19 mouse cellular contexts compared by ENCODE assay signal in genomic region chr9:11328900-11329299, GRCm38 (mm10).
DNase-seq lines count a peak whose midpoint lies in the region; ATAC-seq and TF ChIP-seq lines count a peak whose summit lies in the region.
"Had no signal": no experiment of that assay in that cellular context is flagged by ENCODE, and none has a peak within 500 bp of the region (broad histone marks: within the 10 kb centered on the region; RNA-seq: fewer than 3 reads in every experiment).

No protein-coding gene starts in this region.

- 92% methylated on average over 4 of the region's 4 CpGs for WGBS in forebrain, postnatal 0 days

- no peak overlapping the region for H3K4me3 ChIP-seq in forebrain, postnatal 0 days (ENCODE audit: low read depth, low read length)
- H3K4me3 ChIP-seq: erythroblast, embryonic 14.5 days; hindbrain, embryonic 13.5 days; liver, embryonic 12.5 days; lung, embryonic 15.5 days had no signal

- H3K27me3 ChIP-seq in forebrain, postnatal 0 days (ENCODE audit: insufficient read depth, low read length): no peaks in the 10 kb centered on the region
- H3K27me3 ChIP-seq: hindbrain, embryonic 13.5 days; liver, embryonic 12.5 days; lung, embryonic 15.5 days had no signal

- H3K9me3 ChIP-seq in forebrain, postnatal 0 days (ENCODE audit: low read length): no peaks in the 10 kb centered on the region
- H3K9me3 ChIP-seq: hindbrain, embryonic 13.5 days; liver, embryonic 12.5 days; lung, embryonic 15.5 days had no signal

- no peaks in the 10 kb centered on the region for H3K36me3 ChIP-seq in forebrain, postnatal 0 days (ENCODE audit: insufficient read depth)
- H3K36me3 ChIP-seq: hindbrain, embryonic 13.5 days; liver, embryonic 12.5 days; lung, embryonic 15.5 days had no signal

- H3K4me1 ChIP-seq in forebrain, postnatal 0 days (ENCODE audit: insufficient read depth): no peaks in the 10 kb centered on the region
- H3K4me1 ChIP-seq: hindbrain, embryonic 13.5 days; liver, embryonic 12.5 days; lung, embryonic 15.5 days had no signal

- no peak overlapping the region for H3K4me2 ChIP-seq in forebrain, postnatal 0 days (ENCODE audit: low read depth)
- H3K4me2 ChIP-seq: hindbrain, embryonic 13.5 days; liver, embryonic 12.5 days; lung, embryonic 15.5 days; midbrain, embryonic 11.5 days had no signal

- ATAC-seq in forebrain, postnatal 0 days: no peak
- ATAC-seq: liver, embryonic 12.5 days had no signal

- no peak overlapping the region for H3K27ac ChIP-seq in forebrain, postnatal 0 days (ENCODE audit: low read depth, low read length)
- H3K27ac ChIP-seq: hindbrain, embryonic 13.5 days; liver, embryonic 12.5 days; lung, embryonic 15.5 days; macrophage had no signal

- peak; percentile 59 for DNase-seq in 3T3-L1 (ENCODE audit: low read depth, low spot score)
- peak; percentile 34 for DNase-seq in CD4-positive, CD25-positive, alpha-beta regulatory T cell, adult 2 months (ENCODE audit: low read depth, low spot score)
- peak; percentile 63 for DNase-seq in adrenal gland, adult 2 months
- peak; percentile 49 for DNase-seq in fibroblast of lung, adult 2 months (ENCODE audit: low read depth)
- DNase-seq in forebrain, postnatal 0 days: no peak
- DNase-seq in spleen, postnatal 36 days (ENCODE audit: low spot score in 2 of 2): no peak
- no peak for DNase-seq in frontal cortex, postnatal 10 days (ENCODE audit: low spot score in 2 of 2)
- DNase-seq: cerebellum, postnatal 10 days; gastrocnemius, postnatal 14 days; heart, postnatal 14 days; kidney, adult 11 months; kidney, postnatal 14 days; thymus, postnatal 36 days had no signal

- no peak for TF ChIP-seq CTCF in forebrain, postnatal 0 days (IDR thresholded peaks at IDR 0.05; ENCODE audit: low read depth)

- no peak overlapping the region for H3K9ac ChIP-seq in forebrain, postnatal 0 days
- H3K9ac ChIP-seq: hindbrain, embryonic 13.5 days; liver, embryonic 12.5 days; lung, embryonic 15.5 days had no signal

Comparison
In these comparisons a context has a peak if more than half of its experiments do, and no peak if none do; other contexts are left out.
1. DNase-seq: peak in 3T3-L1 (single experiment), CD4-positive, CD25-positive, alpha-beta regulatory T cell, adult 2 months (single experiment), adrenal gland, adult 2 months (single experiment) and fibroblast of lung, adult 2 months (single experiment); none in forebrain, postnatal 0 days (single experiment), spleen, postnatal 36 days (0 of 2) and frontal cortex, postnatal 10 days (0 of 2).